Mouse (Mus musculus): ENCODE measurements around the gene Ivl. TPM values are rescaled to one million over a fixed set of nuclear protein-coding genes. Genes with fewer than 3 reads are reported as not detected.

Ivl gene
- total RNA-seq (2012; rRNA removed) (0.04 TPM in 1 of 2 replicates, not detected in the other), total RNA-seq (2014; rRNA removed) (0.30 and 0.31 TPM in 2 replicates), polyA plus RNA-seq (2012; ENCODE audit: insufficient read length, low read depth) (0.38 and 0.44 TPM in 2 replicates)

DNA sequence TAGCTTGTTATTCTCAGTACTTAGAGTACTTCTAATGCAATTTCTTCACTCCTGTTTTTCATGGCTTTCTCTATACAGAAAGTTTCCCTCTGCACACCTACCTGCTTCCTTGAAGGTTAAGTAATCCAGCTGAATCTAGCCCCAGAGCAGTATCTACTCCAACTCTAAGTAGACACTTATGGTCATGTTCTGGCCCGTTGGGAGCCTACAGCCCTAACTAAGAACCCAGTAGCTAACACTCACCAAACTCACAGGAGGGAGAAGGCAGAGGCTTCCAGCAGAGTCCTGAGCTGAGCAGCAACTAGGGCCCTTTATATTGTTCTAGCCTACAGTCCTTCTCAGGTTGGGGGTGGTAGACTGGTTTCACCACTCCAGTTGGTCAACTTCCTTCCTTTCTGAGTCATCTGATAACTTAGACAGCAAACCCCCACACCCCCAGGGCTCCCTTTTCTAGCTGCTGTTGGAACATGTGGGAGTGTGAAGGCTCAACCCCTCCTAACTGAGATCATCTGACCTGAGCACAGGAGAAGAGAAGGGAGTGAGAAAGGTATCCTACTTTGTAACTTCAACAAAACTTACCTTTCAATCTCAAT, at the start of gene Ivl:
Gene Ivl, minus strand, starts transcription at position 287 of the 593 bp plus-strand sequence.
- Histone ChIP-seq H3K4me2 (ENCODE audit: insufficient read depth, low read depth, poor library complexity, severe bottlenecking) (no peak within 1 kb of the TSS), H3K9me3 (replicated peaks; ENCODE audit: low read length) (no peaks in the 10 kb centered on the region), H3K4me1 (ENCODE audit: control insufficient read depth in 1 of 2, insufficient read depth in 2 of 2) (peaks cover 0 to 10% of the 10 kb centered on the region in 2 experiments; a peak in 2 of 4 replicates), H3K79me2 (replicated peaks; ENCODE audit: control insufficient read depth, extremely low read depth, insufficient read depth, poor library complexity, severe bottlenecking) (no peaks in the 10 kb centered on the region), H3K36me3 (replicated peaks in 1 of 2; ENCODE audit: control insufficient read depth in 1 of 2, insufficient read depth in 1 of 2, low read length in 1 of 2) (no peaks in the 10 kb centered on the region), H3K9ac (ENCODE audit: insufficient read depth, low read depth) (no peak within 1 kb of the TSS), H3K4me3 (replicated peaks in 1 of 3; ENCODE audit: low read depth in 2 of 3, low read length in 2 of 3, poor library complexity in 1 of 3) (no peak within 1 kb of the TSS), H3K27me3 (replicated peaks) (no peaks in the 10 kb centered on the region), H3K27ac (ENCODE audit: insufficient read depth, low read depth) (no peak within 1 kb of the TSS)
- dilution Hi-C loops (cut with MboI; ENCODE audit: extremely low pct_ligation_motif_present, extremely low pct_unique_long_range_greater_than_20kb, low sequenced_read_pairs) (no loop called here), in situ Hi-C loops (cut with MboI; ENCODE audit: low pct_ligation_motif_present, low pct_unique_long_range_greater_than_20kb, low sequenced_read_pairs) (no loop called here)
- no peak for TF ChIP-seq NRF1 (IDR thresholded peaks at IDR 0.05; ENCODE audit: low read depth, low read length)
- no peak for TF ChIP-seq MXI1 (IDR thresholded peaks at IDR 0.05; ENCODE audit: low read depth, low read length)
- no peak for TF ChIP-seq HCFC1 (IDR thresholded peaks at IDR 0.05; ENCODE audit: low read depth, low read length)
- TF ChIP-seq ZNF384 (IDR thresholded peaks at IDR 0.05; ENCODE audit: low read depth, low read length) = no peak
- TF ChIP-seq ELF1 (IDR thresholded peaks at IDR 0.05; ENCODE audit: low read depth, low read length) = no peak
- no peak for TF ChIP-seq RCOR1 (conservative IDR thresholded peaks at IDR 0.05; ENCODE audit: low read depth, low read length)
- no peak for TF ChIP-seq SIN3A (IDR thresholded peaks at IDR 0.05; ENCODE audit: low read length)
- TF ChIP-seq PAX5 (IDR thresholded peaks at IDR 0.05; ENCODE audit: low read length) = no peak
- TF ChIP-seq ZC3H11A (IDR thresholded peaks at IDR 0.05; ENCODE audit: low read depth, low read length) = no peak
- TF ChIP-seq POLR2AphosphoS2 (IDR thresholded peaks at IDR 0.05; ENCODE audit: low read depth, low read length) = no peak
- no peak for TF ChIP-seq KAT2A (IDR thresholded peaks at IDR 0.05; ENCODE audit: insufficient replicate concordance, low read length)
- TF ChIP-seq RAD21 (IDR thresholded peaks at IDR 0.05; ENCODE audit: low read depth, low read length) = no peak
- peak; percentile 31 for DNase-seq (ENCODE audit: extremely low read depth)

DNA sequence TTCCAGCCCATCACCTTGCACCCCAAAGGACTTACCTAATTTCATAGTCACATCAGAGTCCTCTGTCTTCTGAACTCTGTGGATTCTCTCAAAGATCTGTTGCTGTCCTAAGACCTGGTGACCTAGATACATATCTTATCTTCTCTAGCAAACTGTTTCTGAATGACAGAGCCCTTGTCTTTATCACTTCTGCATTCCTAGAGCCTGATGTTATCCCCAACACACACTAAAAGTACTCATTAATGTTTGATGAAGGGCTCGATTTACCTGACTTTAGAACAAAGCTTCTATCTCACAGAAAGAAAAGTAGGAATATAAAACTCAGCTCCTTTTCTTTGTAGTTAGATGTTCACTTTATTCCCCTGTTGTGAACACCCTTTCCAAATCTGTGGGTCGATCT, 48.0 kb upstream of the Ivl start, which contains the start of gene Lce6a:
Gene Lce6a, minus strand, starts transcription at position 101 of the 400 bp plus-strand sequence.
- no peak within 1 kb of the TSS for H3K4me3 ChIP-seq (replicated peaks in 1 of 3; ENCODE audit: low read depth in 2 of 3, low read length in 2 of 3, poor library complexity in 1 of 3)
- no peak within 1 kb of the TSS for H3K9ac ChIP-seq (ENCODE audit: insufficient read depth, low read depth)
- no peaks in the 10 kb centered on the region for H3K79me2 ChIP-seq (replicated peaks; ENCODE audit: control insufficient read depth, extremely low read depth, insufficient read depth, poor library complexity, severe bottlenecking)
- no peaks in the 10 kb centered on the region for H3K9me3 ChIP-seq (replicated peaks; ENCODE audit: low read length)
- TF ChIP-seq ZC3H11A (IDR thresholded peaks at IDR 0.05; ENCODE audit: low read depth, low read length) = no peak
- TF ChIP-seq SIN3A (IDR thresholded peaks at IDR 0.05; ENCODE audit: low read length) = no peak
- no peak for TF ChIP-seq ZNF384 (IDR thresholded peaks at IDR 0.05; ENCODE audit: low read depth, low read length)
- TF ChIP-seq ELF1 (IDR thresholded peaks at IDR 0.05; ENCODE audit: low read depth, low read length) = no peak
- no peak for TF ChIP-seq ZKSCAN1 (IDR thresholded peaks at IDR 0.05; ENCODE audit: borderline replicate concordance, low read depth, low read length)
- TF ChIP-seq GABPA (IDR thresholded peaks at IDR 0.05; ENCODE audit: insufficient replicate concordance, low read depth, low read length) = no peak
- no peak for TF ChIP-seq CTCF (conservative IDR thresholded peaks at IDR 0.05 in 1 of 2, IDR thresholded peaks at IDR 0.05 in 1 of 2; ENCODE audit: low read depth in 2 of 2, low read length in 2 of 2)
- TF ChIP-seq PAX5 (IDR thresholded peaks at IDR 0.05; ENCODE audit: low read length) = no peak
- TF ChIP-seq RCOR1 (conservative IDR thresholded peaks at IDR 0.05; ENCODE audit: low read depth, low read length) = no peak
- TF ChIP-seq USF1 (IDR thresholded peaks at IDR 0.05; ENCODE audit: low read depth, low read length) = no peak
- no peak for TF ChIP-seq TCF12 (IDR thresholded peaks at IDR 0.05; ENCODE audit: low read depth, low read length)
- TF ChIP-seq CHD2 (IDR thresholded peaks at IDR 0.05; ENCODE audit: low read length) = no peak
- no peak within 1 kb of the TSS for H3K4me2 ChIP-seq (ENCODE audit: insufficient read depth, low read depth, poor library complexity, severe bottlenecking)
- H3K27ac ChIP-seq (ENCODE audit: insufficient read depth, low read depth) = no peak within 1 kb of the TSS
- H3K4me1 ChIP-seq (ENCODE audit: control insufficient read depth in 1 of 2, insufficient read depth in 2 of 2) = no peaks in the 10 kb centered on the region
- no peaks in the 10 kb centered on the region for H3K36me3 ChIP-seq (replicated peaks in 1 of 2; ENCODE audit: control insufficient read depth in 1 of 2, insufficient read depth in 1 of 2, low read length in 1 of 2)
- no peak for DNase-seq (ENCODE audit: extremely low read depth)
- dilution Hi-C loops (cut with MboI; ENCODE audit: extremely low pct_ligation_motif_present, extremely low pct_unique_long_range_greater_than_20kb, low sequenced_read_pairs) = no loop called here
- H3K27me3 ChIP-seq (replicated peaks) = no peaks in the 10 kb centered on the region
- in situ Hi-C loops (cut with MboI; ENCODE audit: low pct_ligation_motif_present, low pct_unique_long_range_greater_than_20kb, low sequenced_read_pairs) = no loop called here

All from CH12.LX (cell line).